Mouse (Mus musculus): Measurements from ENCODE around the gene Flt3.

Flt3 gene

DNA sequence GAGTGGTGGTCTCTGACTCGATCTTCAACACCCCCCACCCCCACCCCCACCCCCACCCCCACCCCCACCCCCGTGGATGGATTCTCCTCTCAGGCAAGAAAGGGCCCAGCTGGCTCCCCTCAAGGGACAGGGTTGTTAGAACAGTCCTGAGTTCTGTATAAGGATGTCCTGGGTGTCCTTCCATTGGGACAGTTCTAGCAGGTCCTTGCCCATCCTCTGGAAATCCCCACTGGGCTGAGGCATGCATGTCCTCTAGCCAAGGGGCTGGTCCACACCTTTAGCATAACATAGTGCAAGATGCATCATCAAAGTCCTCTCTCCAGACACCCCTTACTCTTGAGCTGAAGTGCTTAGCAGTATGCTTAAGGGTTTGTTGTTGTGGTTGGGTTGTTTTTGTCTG is 90.5 kb downstream of the Flt3 start:
- DNase-seq (ENCODE audit: low read depth, low spot score), result no peak

GRCm38 (mm10) chr5:147308451-147308850 is 91.8 kb downstream of the Flt3 start:
- no peak for DNase-seq (ENCODE audit: low read depth, low spot score)

DNA sequence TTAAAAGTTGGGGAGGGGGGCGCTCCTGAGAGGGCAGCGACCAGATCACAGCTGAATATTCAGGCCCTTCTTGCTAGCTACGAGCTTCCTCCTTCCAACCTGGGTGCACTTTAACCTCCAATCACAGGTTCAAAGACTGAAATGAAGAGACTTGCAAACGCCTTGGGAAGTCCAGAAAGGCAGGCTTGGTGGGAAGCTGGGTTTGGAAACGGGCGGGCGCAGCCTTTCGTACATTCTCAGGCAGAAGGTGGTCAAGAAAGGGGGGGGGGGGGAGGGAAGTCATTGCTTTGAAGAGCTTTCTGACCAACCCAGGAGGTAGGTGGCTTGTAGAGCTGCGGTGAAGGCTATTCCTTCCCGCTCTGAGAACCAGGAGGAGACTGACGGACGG is 92.9 kb downstream of the Flt3 start:
- DNase-seq (ENCODE audit: low read depth, low spot score), result no peak

DNA sequence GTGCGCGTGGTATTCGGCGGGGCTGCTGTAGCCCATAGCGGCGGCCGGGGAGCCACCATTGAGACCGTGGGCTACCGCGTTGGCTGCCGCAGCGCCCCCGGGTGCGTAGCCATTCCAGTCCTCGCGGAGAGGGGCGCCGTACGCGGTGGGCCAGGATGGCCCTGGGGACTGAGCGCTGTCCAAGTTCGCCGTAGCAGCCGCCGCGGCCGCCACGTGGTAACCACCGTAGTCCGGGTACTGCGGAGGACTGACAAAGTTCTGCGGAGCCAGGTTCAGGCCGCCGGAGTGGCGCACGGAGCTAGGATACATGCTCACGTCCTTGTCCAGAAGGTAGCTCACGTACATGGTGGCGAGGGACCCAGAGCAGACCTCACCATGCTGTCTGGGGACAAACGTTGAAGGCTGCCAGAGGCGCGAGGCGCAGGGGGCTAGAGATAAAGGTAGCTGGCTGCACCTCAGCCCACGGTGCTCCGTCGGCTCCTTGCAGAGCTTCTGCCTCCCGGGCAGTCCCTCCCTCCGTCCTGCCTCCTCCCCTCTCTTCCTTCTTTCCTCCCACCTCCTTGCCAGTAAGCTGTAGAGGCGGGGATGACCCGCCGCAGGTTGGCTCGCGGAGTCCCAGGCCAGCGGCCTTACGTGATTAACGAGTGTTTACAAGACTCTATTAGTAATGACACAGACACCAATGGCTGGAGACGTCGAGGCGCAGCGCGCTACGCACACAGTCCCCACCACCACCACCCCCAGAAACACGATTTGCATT is 93.5 kb downstream of the Flt3 start, which contains the start of gene Cdx2:
Gene Cdx2 (minus strand): TSS at position 633 of the 760 bp plus-strand sequence.
- no peak for DNase-seq (ENCODE audit: low read depth, low spot score)

DNA sequence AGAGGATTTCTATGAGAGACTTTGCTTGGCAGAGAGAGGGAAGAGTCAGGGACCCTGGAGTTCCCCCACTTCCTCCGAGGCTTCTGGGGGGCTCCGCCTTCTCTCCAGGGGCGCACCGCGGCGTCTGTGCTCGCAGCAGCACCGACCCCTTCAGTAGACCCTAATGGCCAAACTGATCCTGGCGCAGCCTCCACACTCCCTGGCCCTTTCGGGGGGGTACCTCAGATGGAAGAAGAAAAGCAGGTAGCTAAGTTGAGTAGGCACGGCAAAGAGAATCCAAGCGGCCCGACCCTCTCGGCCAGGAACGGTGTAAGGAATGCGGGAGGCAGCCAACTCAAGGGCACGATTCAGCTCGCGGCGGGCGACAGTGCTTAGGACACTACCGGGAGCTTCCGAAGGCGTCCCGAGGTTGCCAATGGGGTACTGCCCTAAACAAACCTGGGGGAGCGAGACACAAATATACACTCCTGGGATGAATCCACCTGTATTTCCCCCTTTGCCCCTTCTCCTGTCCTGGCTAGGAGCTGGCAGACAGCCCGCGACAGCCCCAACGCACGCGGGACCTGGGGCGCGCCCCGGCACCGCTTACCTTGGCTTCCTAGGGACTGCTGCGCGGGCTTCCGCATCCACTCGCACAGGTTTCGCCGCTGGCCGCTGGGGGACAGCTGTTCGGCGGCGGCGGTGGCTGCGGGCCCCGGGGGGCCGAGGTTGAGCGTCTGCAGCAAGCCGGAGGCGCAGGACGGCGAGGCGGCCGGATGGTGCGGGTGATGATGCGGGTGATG is 94.2 kb downstream of the Flt3 start:
- no peak for DNase-seq (ENCODE audit: low read depth, low spot score)

GRCm38 (mm10) chr5:147305166-147305565 is 95.1 kb downstream of the Flt3 start:
- DNase-seq (ENCODE audit: low read depth, low spot score), result no peak

GRCm38 (mm10) chr5:147304276-147305155 is 95.8 kb downstream of the Flt3 start:
- no peak for DNase-seq (ENCODE audit: low read depth, low spot score)

DNA sequence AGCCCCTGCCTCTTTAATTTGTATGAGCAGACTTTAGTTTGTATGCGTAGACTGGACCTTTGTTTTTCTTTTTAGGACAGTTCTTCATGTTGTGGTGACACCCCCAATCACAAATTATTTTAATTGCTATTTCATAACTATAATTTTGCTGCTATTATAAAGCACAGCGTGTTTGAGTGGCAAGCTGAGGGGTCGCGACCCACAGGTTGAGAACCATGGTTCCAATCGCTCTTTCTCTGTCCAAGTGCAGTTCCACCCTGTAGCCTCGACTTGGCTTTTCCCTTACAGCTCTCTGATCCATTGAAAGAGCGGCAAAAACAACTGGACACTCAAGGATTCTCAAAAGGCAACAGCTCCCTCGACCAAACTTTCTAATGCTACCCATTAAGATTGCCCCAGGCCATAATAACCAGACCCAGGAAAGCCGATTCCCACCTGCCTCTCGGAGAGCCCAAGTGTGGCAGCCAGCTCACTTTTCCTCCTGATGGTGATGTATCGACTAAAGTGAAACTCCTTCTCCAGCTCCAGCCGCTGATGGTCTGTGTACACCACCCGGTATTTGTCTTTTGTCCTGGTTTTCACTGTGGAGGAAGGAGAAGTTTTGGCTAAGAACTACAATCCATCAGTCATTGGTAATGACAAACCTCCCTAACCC is 97.4 kb downstream of the Flt3 start:
- DNase-seq (ENCODE audit: low read depth, low spot score), result no peak

DNA sequence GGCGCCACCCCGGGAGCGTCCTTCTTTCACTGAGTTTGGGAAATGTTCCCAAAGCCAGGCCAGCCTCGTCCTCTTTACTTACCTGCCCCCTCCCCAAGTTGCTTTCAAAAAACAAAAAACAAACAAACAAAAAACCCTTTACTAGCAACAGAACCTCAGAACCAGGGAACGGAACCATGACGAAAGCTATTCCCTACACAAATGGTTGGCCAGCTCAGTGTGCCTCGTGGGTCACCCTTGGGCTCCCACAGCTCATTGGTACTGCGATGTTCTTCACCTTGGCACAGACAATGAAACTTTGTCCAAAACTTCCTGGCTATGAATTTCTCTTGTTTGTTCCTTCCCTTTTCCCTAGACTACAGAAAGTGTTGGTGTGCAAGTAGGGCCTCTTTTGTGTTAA is 98.1 kb downstream of the Flt3 start:
- DNase-seq (ENCODE audit: low read depth, low spot score), result no peak

GRCm38 (mm10) chr5:147301781-147302070 is 98.6 kb downstream of the Flt3 start:
- DNase-seq (ENCODE audit: low read depth, low spot score), result no peak

- no peak for DNase-seq (ENCODE audit: low read depth, low spot score)
Measured at GRCm38 (mm10) chr5:147300917-147301780, 99.1 kb downstream of the Flt3 start.

GRCm38 (mm10) chr5:147300001-147300363 is 100.3 kb downstream of the Flt3 start:
- no peak for DNase-seq (ENCODE audit: low read depth, low spot score)

DNA sequence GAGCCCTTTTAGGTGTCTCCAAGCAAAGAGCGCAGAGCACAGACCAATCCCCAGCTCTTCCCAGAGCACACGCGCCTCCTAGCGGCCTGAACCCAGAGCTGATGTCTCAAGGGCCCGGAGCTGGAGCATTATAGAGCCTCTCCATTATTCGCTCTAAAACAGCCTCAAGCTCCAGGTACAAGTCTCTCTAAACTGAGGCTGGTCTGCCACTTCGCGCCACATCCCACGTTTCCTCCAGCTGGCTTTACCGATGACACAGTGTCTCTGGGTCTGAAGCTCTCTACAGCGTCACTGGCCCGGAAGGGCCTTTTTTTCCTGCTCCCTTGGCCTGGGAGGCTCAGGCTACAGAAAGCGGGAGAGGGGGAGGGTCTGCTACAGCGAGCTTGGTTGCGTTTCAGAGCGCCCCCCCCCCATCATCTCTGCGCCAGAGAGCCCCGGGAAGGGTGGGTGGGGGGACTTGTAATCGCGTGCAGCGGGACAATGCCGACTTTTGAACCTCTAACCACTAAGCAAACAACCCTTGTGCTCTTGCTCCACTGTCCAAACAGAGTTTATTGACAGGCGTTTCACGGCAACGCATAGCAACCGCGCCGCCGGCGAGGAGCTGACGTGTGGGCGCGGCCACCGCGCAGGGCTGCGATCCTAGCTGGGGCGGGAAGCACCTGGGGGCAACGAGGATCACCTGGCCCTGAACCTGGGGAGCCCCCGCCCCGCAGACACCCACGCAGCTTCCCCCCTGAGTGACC is 100.9 kb downstream of the Flt3 start:
- DNase-seq (ENCODE audit: low read depth, low spot score), result no peak

DNA sequence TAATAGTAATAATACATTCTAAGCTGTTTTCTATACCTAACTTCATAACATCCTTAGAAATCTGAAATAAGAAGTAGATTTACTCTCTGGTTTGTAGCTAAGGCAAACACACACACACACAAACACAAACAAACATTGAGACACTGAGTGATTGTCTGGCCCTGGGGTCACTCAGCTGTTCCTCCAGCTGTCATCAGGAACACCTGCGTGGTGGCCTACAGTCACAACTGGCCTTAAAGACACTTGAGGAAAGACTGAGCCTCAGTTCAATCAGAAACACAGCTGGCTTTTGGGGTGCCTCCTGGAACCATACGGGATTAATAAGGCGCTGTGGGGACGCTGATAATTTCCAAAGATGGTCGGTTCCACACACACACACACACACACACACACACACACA is 103.0 kb downstream of the Flt3 start:
- DNase-seq (ENCODE audit: low read depth, low spot score), result no peak

GRCm38 (mm10) chr5:147294121-147294520 is 106.2 kb downstream of the Flt3 start:
- DNase-seq (ENCODE audit: low read depth, low spot score), result no peak

GRCm38 (mm10) chr5:147293127-147293910 is 107.0 kb downstream of the Flt3 start:
- no peak for DNase-seq (ENCODE audit: low read depth, low spot score)

- DNase-seq (ENCODE audit: low read depth, low spot score), result no peak
Measured at GRCm38 (mm10) chr5:147292506-147293120, 107.7 kb downstream of the Flt3 start.

DNA sequence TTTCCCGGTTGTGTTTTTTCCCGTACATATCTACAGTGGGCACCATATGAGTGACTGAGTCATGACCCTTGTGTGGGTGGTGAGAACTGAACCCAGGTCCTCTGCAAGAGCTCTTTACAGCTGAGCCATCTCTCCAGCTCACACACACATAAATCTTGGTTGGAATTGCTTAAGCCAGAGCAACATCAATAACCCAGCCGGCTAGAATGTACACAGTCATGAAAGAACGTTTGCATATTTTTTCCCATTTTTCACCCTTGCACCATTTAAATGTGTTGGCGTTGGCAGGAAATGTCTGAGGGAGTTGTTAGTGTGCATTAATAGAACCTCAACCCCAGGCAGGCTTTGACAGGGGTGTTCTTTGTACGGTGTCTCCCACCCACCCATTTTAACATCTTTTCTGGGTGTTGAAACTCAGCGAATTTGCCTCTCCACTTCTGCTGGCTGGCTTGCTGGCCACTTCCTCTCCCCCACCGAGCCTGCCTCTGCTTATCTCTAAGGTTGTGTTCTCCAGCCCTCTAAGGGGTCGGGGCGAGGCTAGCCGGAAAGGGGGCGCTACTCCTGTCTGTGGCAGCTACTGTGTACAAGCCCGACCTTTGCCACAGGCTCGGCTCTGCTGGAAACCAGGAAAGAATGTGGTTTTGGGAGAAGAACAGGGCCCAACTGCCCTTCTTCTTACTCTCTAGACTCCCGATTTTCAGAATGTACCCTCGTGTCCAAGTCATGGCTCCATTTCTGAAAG is 108.4 kb downstream of the Flt3 start:
- no peak for DNase-seq (ENCODE audit: low read depth, low spot score)
